Mouse (Mus musculus) ovary, adult 10 weeks (tissue): ENCODE measurements around the gene Gm9970. TPM values are rescaled to one million over a fixed set of nuclear protein-coding genes. Genes with fewer than 3 reads are reported as not detected.

Experiments used
- polyA plus RNA-seq: library from polyadenylated mRNA; stranded (reverse); fragments of 350-450 nt; fragmentation: Illumina TruSeq; extraction: RNeasy Lipid Tissue Mini Kit (QIAGEN cat#74804); gene quantifications from one replicate; pipeline ENCODE4 v1.2.3, GENCODE M21; 2014

Gm9970 gene
- polyA plus RNA-seq = not detected

GRCm38 (mm10) chr5:31240637-31241521, at the start of gene Gm9970, which contains the start of gene Nrbp1:
Gene Gm9970, minus strand, starts transcription at chr5:31241232.
Gene Nrbp1, plus strand, starts transcription at chr5:31240864.

GRCm38 (mm10) chr5:31251541-31252101, 10.6 kb upstream of the Gm9970 start, which contains the start of gene Krtcap3:
Gene Krtcap3, plus strand, starts transcription at chr5:31251691.

GRCm38 (mm10) chr5:31220448-31221303, 20.4 kb downstream of the Gm9970 start, which contains the start of gene Ppm1g:
Gene Ppm1g, minus strand, starts transcription at chr5:31220687.

GRCm38 (mm10) chr5:31201742-31202590, 39.1 kb downstream of the Gm9970 start, which contains the start of gene Zfp513:
Gene Zfp513, minus strand, starts transcription at chr5:31202303.

GRCm38 (mm10) chr5:31192939-31193630, 47.9 kb downstream of the Gm9970 start, which contains the start of the genes Snx17 and Eif2b4:
Gene Snx17, plus strand, starts transcription at chr5:31193227.
Gene Eif2b4, minus strand, starts transcription at chr5:31193430.

Other genes with a start within 250 kb of the Gm9970 start
- gene Atraid, start 192.9 kb downstream of the Gm9970 start, polyA plus RNA-seq = 77.8 TPM
- 1.9 TPM for gene Slc5a6, start 192.3 kb downstream of the Gm9970 start, polyA plus RNA-seq
- 1.7 TPM for gene Cad, start 186.5 kb downstream of the Gm9970 start, polyA plus RNA-seq
- gene Dnajc5g, start 134.9 kb downstream of the Gm9970 start, polyA plus RNA-seq = 0.97 TPM
- gene Slc30a3, start 133.0 kb downstream of the Gm9970 start, polyA plus RNA-seq = not detected
- not detected for gene Trim54, start 124.5 kb downstream of the Gm9970 start, polyA plus RNA-seq
- not detected for gene Ucn, start 102.4 kb downstream of the Gm9970 start, polyA plus RNA-seq
- gene Mpv17, start 87.0 kb downstream of the Gm9970 start, polyA plus RNA-seq = 41.7 TPM
- 0.48 TPM for gene Gm29609, start 61.3 kb downstream of the Gm9970 start, polyA plus RNA-seq
- 47.4 TPM for gene Gtf3c2, start 61.1 kb downstream of the Gm9970 start, polyA plus RNA-seq
- gene Snx17, start 48.0 kb downstream of the Gm9970 start, polyA plus RNA-seq = 57.4 TPM
- 2.3 TPM for gene Eif2b4, start 47.8 kb downstream of the Gm9970 start, polyA plus RNA-seq
- 1.5 TPM for gene Zfp513, start 38.9 kb downstream of the Gm9970 start, polyA plus RNA-seq
- gene Ppm1g, start 20.5 kb downstream of the Gm9970 start, polyA plus RNA-seq = 30.2 TPM
- gene Nrbp1, start 368 bp downstream of the Gm9970 start, polyA plus RNA-seq = 85.1 TPM
- gene Krtcap3, start 10.5 kb upstream of the Gm9970 start, polyA plus RNA-seq = not detected
- 18.2 TPM for gene Ift172, start 49.9 kb upstream of the Gm9970 start, polyA plus RNA-seq
- gene Fndc4, start 54.8 kb upstream of the Gm9970 start, polyA plus RNA-seq = 9.6 TPM
- gene Gckr, start 56.2 kb upstream of the Gm9970 start, polyA plus RNA-seq = 0.43 TPM
- 44.2 TPM for gene Zfp512, start 211.2 kb upstream of the Gm9970 start, polyA plus RNA-seq
- gene 4930548H24Rik, start 244.5 kb upstream of the Gm9970 start, polyA plus RNA-seq = not detected